Mouse (Mus musculus) kidney, embryonic 14.5 days (tissue): ENCODE data around the gene Zcchc17. TPM values are rescaled to one million over a fixed set of nuclear protein-coding genes. Genes with fewer than 3 reads are reported as not detected.

ENCODE experiments used
- ATAC-seq: fragments of 200-750 bp; cut with Nextera tagmentation; 2 replicates; pipeline ENCODE4 v1.8.0; 2017; ENCODE audit warnings: moderate number of reproducible peaks, mild to moderate bottlenecking, moderate TSS enrichment, moderate library complexity; ENCODE audit not compliant: low FRiP score, low TSS enrichment
- H3K27ac ChIP-seq: fragments of 300-500 bp; sonication (generic); 2 replicates; pipeline ENCODE4 v1.5.1; 2014; ENCODE audit warnings: low read depth, mild to moderate bottlenecking, low read length, moderate library complexity, mixed read lengths
- H3K27me3 ChIP-seq: fragments of 300-500 bp; sonication (generic); 2 replicates; pipeline ENCODE4 v1.6.1; 2014; ENCODE audit warnings: mild to moderate bottlenecking, low read length; ENCODE audit not compliant: control insufficient read depth, insufficient read depth
- H3K36me3 ChIP-seq: fragments of 300-500 bp; sonication (generic); 2 replicates; pipeline ENCODE4 v1.6.1; 2014; ENCODE audit warnings: low read length, mixed read lengths; ENCODE audit not compliant: control insufficient read depth, insufficient read depth
- H3K4me1 ChIP-seq: fragments of 300-500 bp; sonication (generic); 2 replicates; pipeline ENCODE4 v1.6.1; 2014; ENCODE audit warnings: low read length, mixed read lengths; ENCODE audit not compliant: control insufficient read depth, insufficient read depth
- H3K4me2 ChIP-seq: fragments of 300-500 bp; sonication (generic); replicated peaks from 2 replicates; pipeline ENCODE4 v1.6.1; 2014; ENCODE audit warnings: low read depth, mild to moderate bottlenecking, low read length
- H3K4me3 ChIP-seq: fragments of 300-500 bp; sonication (generic); 2 replicates; pipeline ENCODE4 v1.5.1; 2014; ENCODE audit warnings: mild to moderate bottlenecking, low read length
- H3K9ac ChIP-seq: fragments of 300-500 bp; sonication (generic); 2 replicates; pipeline ENCODE4 v1.6.1; 2014; ENCODE audit warnings: low read depth, mild to moderate bottlenecking, low read length, moderate library complexity
- H3K9me3 ChIP-seq: fragments of 300-500 bp; sonication (generic); 2 replicates; pipeline ENCODE4 v1.6.1; 2016; ENCODE audit warnings: low read length; ENCODE audit not compliant: control insufficient read depth
- WGBS: fragments of 180-500 bp; shearing (Covaris S2); extraction: QIAGEN DNeasy Blood & Tissue Kit; methylation state at CpG from one replicate; pipeline ENCODE4 v1.1.7; 2014; 5-methylcytosine and 5-hydroxymethylcytosine counted together
- polyA plus RNA-seq: library from polyadenylated mRNA; unstranded; fragments of >200 nt; fragmentation: Nextera tagmentation; extraction: Ambion mirVana; gene quantifications from 2 replicates; pipeline ENCODE4 v1.2.1, GENCODE M21; 2014

Zcchc17 gene
- polyA plus RNA-seq, 1 experiment from 2014 or later = 74.2 TPM

- no peaks in the 10 kb centered on the region for H3K4me1 ChIP-seq
- ATAC-seq = no peak
- H3K9me3 ChIP-seq = no peaks in the 10 kb centered on the region
- no peak overlapping the region for H3K4me3 ChIP-seq
- no peak overlapping the region for H3K4me2 ChIP-seq
- 77% methylated on average over 11 of the region's 11 CpGs for WGBS
- H3K36me3 ChIP-seq = no peaks in the 10 kb centered on the region
- H3K27ac ChIP-seq = no peak overlapping the region
- no peaks in the 10 kb centered on the region; the same call in 1 of the 2 replicates for H3K27me3 ChIP-seq
- H3K9ac ChIP-seq = no peak overlapping the region
Measured at GRCm38 (mm10) chr4:130298877-130299628, 60.7 kb downstream of the Zcchc17 start.

DNA sequence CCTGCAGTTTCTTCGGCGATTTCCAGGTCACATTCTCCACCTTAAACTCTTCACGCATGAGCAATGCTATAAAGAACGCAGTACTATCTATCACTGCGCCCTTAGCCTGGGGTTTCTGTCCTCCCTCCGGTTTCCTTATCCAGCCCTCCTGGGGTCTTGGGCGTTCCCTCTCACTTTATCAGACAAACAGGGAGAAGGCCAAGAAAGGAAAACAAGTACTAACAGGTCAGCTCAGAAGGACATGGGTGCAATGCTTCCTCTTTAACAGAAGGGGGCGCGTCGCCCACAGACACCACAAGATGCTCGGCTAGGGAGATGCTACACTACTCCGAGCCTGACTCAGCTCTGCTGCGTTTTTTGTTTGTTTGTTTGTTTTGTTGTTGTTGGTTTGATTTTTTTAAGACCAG is 62.6 kb downstream of the Zcchc17 start:
- Histone ChIP-seq H3K4me3 (no peak overlapping the region), H3K36me3 (no peaks in the 10 kb centered on the region), H3K9me3 (no peaks in the 10 kb centered on the region), H3K27me3 (no peaks in the 10 kb centered on the region; the same call in 1 of the 2 replicates), H3K9ac (no peak overlapping the region), H3K27ac (no peak overlapping the region), H3K4me1 (no peaks in the 10 kb centered on the region), H3K4me2 (no peak overlapping the region)
- WGBS = 16% methylated on average over 13 of the region's 13 CpGs
- ATAC-seq = peak; percentile 28

- Histone ChIP-seq H3K9ac (no peak overlapping the region), H3K4me2 (no peak overlapping the region), H3K9me3 (no peaks in the 10 kb centered on the region), H3K4me3 (no peak overlapping the region), H3K36me3 (no peaks in the 10 kb centered on the region), H3K4me1 (no peaks in the 10 kb centered on the region), H3K27me3 (no peaks in the 10 kb centered on the region; the same call in 1 of the 2 replicates), H3K27ac (no peak overlapping the region)
- ATAC-seq = no peak
- WGBS = 86% methylated on average over 13 of the region's 13 CpGs
Measured at GRCm38 (mm10) chr4:130296243-130296965, 63.3 kb downstream of the Zcchc17 start.

DNA sequence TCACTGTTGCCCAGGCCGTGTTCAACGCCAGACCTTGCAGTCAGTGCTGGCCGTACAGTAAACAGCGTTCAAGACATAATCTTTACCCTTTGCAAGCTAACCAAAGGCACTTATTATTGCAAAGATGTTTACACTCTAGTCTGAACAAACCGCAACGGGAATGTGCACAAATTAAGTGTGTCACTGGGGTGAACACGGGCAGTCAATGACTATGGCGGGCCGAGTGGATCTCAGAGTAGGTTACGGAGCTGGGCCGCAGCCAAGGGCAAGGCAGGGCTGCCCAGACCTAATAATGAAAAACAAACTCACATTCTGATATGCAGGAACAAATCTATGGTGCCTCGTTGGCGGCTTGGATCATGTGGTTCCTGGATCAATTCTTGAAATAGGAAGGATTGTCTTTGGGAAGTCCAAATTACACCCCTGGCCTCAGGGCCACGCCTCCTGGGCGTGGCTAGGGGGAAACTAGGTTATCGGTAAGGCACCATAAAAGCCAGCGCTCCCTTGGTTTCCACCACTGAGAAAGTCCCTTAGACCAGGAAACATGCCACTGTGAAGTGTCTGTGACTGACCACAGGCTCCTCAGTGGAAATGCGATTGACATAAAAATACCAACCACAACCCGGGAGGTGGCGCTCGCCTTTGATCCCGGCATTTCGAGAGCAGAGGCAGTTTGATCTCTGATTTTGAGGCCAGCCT is 64.5 kb downstream of the Zcchc17 start:
- H3K36me3 ChIP-seq = no peaks in the 10 kb centered on the region
- H3K4me3 ChIP-seq = no peak overlapping the region
- no peak overlapping the region for H3K9ac ChIP-seq
- no peak overlapping the region for H3K4me2 ChIP-seq
- H3K27me3 ChIP-seq = no peaks in the 10 kb centered on the region; the same call in 1 of the 2 replicates
- no peak for ATAC-seq
- WGBS = 46% methylated on average over 23 of the region's 23 CpGs
- no peaks in the 10 kb centered on the region for H3K9me3 ChIP-seq
- H3K27ac ChIP-seq = no peak overlapping the region
- H3K4me1 ChIP-seq = no peaks in the 10 kb centered on the region

GRCm38 (mm10) chr4:130294513-130294912 is 65.2 kb downstream of the Zcchc17 start:
- H3K9ac ChIP-seq = no peak overlapping the region
- ATAC-seq = no peak
- no peaks in the 10 kb centered on the region for H3K9me3 ChIP-seq
- H3K4me1 ChIP-seq = no peaks in the 10 kb centered on the region
- H3K27me3 ChIP-seq = no peaks in the 10 kb centered on the region; the same call in 1 of the 2 replicates
- WGBS = 83% methylated on average over 8 of the region's 8 CpGs
- H3K36me3 ChIP-seq = no peaks in the 10 kb centered on the region
- no peak overlapping the region for H3K4me2 ChIP-seq
- H3K4me3 ChIP-seq = no peak overlapping the region
- H3K27ac ChIP-seq = no peak overlapping the region

GRCm38 (mm10) chr4:130292271-130292670 is 67.5 kb downstream of the Zcchc17 start:
- no peaks in the 10 kb centered on the region for H3K9me3 ChIP-seq
- H3K9ac ChIP-seq = no peak overlapping the region
- peak; percentile 76 for ATAC-seq
- H3K4me3 ChIP-seq = no peak overlapping the region
- no peaks in the 10 kb centered on the region for H3K4me1 ChIP-seq
- no peaks in the 10 kb centered on the region; the same call in 1 of the 2 replicates for H3K27me3 ChIP-seq
- H3K27ac ChIP-seq = no peak overlapping the region
- no peaks in the 10 kb centered on the region for H3K36me3 ChIP-seq
- 2% methylated on average over 4 of the region's 4 CpGs for WGBS
- H3K4me2 ChIP-seq = no peak overlapping the region

GRCm38 (mm10) chr4:130289824-130290223 is 69.9 kb downstream of the Zcchc17 start:
- ATAC-seq = no peak
- 74% methylated on average over 3 of the region's 3 CpGs for WGBS
- H3K36me3 ChIP-seq = no peaks in the 10 kb centered on the region
- H3K27me3 ChIP-seq = no peaks in the 10 kb centered on the region
- no peak overlapping the region for H3K4me2 ChIP-seq
- H3K9me3 ChIP-seq = no peaks in the 10 kb centered on the region
- H3K27ac ChIP-seq = no peak overlapping the region
- no peak overlapping the region for H3K9ac ChIP-seq
- no peak overlapping the region for H3K4me3 ChIP-seq
- no peaks in the 10 kb centered on the region for H3K4me1 ChIP-seq

DNA sequence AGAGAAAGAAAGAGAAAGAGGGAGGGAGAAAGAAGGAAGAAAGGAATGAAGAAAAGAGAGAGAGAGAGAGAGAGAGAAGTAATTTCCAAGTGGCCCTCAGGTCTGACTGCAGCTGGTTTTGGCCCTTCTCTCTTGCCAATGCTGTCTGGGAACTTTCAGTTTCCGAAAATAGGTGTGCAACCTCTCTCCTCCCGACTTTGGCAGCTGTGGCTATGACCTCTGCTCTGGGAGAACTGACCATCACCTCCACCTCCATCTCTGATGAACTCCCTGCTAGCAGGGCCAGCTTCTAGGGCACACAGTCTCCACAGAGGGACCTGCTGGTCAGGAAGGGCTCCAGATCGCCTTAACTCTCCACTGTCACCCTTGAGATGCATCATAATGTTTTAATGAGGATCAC is 73.2 kb downstream of the Zcchc17 start:
- no peaks in the 10 kb centered on the region for H3K4me1 ChIP-seq
- H3K27ac ChIP-seq = no peak overlapping the region
- H3K9ac ChIP-seq = no peak overlapping the region
- WGBS = 42% methylated on average over 3 of the region's 3 CpGs
- ATAC-seq = no peak
- H3K4me3 ChIP-seq = no peak overlapping the region
- no peaks in the 10 kb centered on the region for H3K36me3 ChIP-seq
- no peaks in the 10 kb centered on the region for H3K27me3 ChIP-seq
- H3K9me3 ChIP-seq = no peaks in the 10 kb centered on the region
- no peak overlapping the region for H3K4me2 ChIP-seq
